Mouse (Mus musculus) heart, adult 18-20 months (tissue): ENCODE measurements at regions not wholly inside any gene's neighbourhood (a gene's known extent, or its start where the extent isn't known, plus 50 kb on each side); places are given as distances from the start of the nearest gene placed in this dataset.
"Not testable (repeated sequence)": the region's sequence is repeated elsewhere in the genome, so short reads cannot be mapped to it uniquely, and the experiment has no call there.

Experiments
- DNase-seq, 2 experiments: peaks; one replicate each; pipeline ENCODE4 v3.0.0; 2021 to 2022; ENCODE audit warnings: mixed read lengths in 1 of 2

GRCm38 (mm10) chr3:155662280-155662679 is 569.0 kb downstream of the Lrriq3 start:
- DNase-seq: no peak

DNA sequence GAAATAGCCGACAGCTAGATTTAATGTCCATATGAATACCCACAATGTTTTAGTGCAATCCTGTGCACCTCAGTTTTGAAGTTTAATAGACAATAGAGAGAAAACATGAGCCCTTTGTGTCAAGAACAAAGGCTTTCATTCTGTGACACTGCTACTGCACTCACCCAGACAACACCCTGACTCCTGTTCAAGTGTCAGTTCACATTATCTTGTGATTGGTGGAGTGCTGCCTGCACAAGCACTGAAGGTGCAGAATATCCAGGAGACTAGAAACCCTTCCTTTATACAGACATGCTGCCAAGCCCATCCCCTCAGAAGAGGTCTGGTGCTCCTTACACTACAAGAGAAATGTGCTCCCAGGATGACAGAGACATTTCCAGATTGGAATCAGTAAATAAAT is 579.3 kb downstream of the Lrriq3 start:
- no peak for DNase-seq

DNA sequence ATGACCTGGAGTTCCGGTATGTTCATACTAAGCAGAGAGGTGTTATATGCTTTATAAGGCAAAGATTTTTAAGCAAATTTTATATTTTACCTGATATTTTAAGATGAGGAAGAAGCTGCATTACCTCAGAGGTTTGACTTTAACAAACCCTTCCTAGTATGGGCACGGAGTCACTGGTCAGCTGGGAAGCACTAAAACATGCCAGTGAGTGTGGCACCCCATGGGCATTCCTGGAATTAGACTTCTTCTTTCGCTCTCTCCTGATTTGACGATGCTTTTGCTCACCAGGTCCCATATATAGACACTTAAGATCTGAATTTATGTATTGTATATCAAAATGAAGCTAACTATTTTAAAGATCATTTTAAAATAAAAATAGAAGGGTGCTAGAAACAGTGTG is 587.0 kb downstream of the Lrriq3 start:
- DNase-seq: no peak

GRCm38 (mm10) chr3:155682921-155683813 is 589.9 kb downstream of the Lrriq3 start:
- no peak for DNase-seq

GRCm38 (mm10) chr3:155688358-155688757 is 595.1 kb downstream of the Lrriq3 start:
- no peak for DNase-seq

DNA sequence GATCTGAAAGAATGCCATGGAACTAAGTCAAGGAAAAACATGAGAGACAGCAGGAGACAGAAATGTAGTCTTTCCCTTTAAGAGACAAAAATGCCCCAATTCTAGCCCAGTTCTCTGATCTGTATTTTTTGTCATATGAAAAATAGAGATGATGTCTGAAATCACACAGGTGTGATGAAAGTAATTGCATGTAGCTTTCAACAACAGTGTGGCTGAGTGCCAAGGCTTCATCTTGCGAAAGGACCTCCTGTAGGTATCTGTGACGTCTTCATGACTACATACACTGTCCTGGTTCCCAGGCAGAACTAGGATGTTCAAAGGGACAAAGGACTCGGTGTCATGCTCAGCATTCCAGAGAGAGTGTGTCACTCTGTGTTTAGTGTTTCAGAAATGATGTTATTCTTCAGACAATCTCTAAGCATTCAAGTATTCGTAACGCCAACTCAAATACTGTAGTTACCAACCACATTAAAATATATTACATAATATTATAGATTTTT is 629.8 kb downstream of the Lrriq3 start:
- DNase-seq: no peak

GRCm38 (mm10) chr3:155742421-155742820 is 649.2 kb downstream of the Lrriq3 start:
- no peak for DNase-seq

DNA sequence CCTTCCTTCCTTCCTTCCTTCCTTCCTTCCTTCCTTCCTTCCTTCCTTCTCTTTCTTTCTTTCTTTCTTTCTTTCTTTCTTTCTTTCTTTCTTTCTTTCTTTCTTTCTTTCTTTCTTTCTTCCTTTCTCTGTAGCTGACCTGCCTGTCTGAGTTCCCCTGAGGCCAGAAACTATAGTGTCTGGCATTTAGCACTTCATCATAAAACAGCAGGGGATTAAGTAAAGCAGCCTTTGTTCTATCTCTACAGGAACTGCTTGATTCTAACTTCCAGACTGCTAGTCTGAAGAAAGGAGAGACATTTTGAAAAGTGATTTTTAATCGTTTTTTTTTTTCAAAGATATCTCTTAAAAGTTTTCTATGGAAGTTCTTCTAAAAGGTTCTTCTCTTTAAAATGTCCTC is 653.4 kb downstream of the Lrriq3 start:
- not testable (repeated sequence) for DNase-seq

DNA sequence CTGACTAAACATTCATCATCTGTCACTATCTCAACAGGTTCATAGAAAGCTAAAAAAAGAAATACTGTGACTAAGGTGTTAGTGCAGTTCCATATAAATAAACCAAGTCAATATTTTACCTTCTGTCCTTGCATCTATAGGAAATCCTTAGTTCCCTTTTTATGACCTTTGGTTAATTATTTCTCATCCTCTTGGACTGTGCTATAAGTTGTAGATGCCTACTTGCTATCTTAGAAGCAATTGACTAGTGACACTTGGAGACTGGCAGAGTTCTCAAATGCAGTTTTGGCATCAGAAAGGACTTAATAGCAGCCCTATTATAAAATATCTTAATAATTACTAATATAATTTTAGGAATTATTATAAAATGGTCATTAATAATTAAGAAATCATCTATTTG is 654.3 kb downstream of the Lrriq3 start:
- DNase-seq: no peak

GRCm38 (mm10) chr3:155757285-155757684 is 664.1 kb downstream of the Lrriq3 start:
- no peak for DNase-seq

DNA sequence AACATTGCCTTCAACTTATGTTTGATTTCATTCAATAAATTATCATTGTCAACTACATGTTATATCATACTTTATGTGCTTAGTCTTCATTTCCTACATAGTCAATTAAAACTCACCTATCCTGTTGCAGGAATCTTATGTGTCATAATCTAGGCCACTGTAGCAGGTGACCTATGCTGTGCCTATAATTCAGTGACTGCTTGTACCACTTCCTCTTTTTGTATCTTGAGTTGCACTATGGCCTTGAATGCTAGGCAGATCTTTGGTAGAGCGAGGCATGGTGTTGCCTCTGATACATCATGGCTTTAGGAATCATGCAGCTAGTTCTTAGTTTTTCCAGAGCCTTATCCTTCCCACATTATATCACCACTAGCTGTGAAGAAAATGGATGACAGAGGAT is 682.8 kb downstream of the Lrriq3 start:
- no peak for DNase-seq

GRCm38 (mm10) chr3:155777025-155777424 is 683.8 kb downstream of the Lrriq3 start:
- no peak for DNase-seq

DNA sequence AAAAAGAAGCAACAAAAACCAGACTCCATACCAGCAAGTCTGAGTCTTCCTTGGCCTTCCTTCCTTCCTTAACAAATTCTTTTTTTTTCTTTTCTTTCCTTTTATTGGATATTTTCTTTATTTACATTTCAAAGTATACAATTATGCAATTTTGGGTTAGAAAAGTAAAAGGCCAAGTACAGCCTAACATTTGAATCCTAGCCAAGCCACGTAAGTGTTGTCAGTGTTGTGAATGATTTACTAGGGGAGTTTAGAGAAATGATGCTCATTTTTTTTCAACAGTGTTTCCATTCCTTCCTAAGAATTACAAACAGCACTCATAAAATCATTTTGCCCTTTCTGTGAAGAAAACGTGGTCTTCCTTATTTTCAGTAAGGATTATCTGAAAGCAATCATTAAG is 722.5 kb downstream of the Lrriq3 start:
- DNase-seq: no peak

GRCm38 (mm10) chr3:155824863-155825262 is 731.6 kb downstream of the Lrriq3 start:
- DNase-seq: no peak

DNA sequence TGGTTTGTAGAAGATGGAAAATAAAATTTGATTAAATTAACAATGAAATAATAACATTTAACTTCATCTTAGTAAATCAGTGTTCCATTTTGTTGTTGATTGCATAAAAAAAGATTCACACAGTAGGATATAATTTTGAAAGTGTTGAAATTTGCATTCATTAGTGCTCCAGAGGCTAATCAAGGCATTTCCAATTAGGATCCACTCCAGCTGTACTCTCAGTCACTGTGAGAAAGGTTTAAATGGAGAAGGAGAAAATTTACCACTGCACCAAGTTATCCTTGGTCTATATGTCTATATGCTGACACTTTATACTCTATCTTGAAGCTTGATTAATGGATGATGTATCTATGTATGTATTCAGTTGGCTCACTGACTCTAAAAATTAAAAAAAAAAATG is 695.3 kb upstream of the Negr1 start:
- DNase-seq: no peak

GRCm38 (mm10) chr3:155875696-155876095 is 685.9 kb upstream of the Negr1 start:
- DNase-seq: no peak

DNA sequence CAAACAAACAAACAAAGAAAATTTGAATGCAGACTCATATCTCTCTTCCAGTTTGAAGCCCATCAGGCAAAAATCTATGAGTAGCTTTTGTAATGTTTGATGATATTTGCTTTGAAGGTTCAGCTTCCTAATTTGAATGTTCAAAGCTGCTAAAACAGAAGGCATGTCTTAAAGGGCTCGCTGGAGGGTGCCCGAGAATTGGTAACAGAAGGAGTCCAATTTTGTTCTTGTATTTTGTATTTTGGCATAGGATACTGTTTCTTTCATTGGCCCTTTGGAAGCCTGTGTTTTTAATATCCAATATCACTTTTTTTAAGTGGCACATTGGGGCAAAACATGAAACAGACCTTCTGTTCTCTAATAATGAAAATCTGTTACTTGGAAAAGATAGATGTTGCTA is 683.2 kb upstream of the Negr1 start:
- no peak for DNase-seq

- DNase-seq: no peak
Observed at GRCm38 (mm10) chr3:155880722-155881121, 680.9 kb upstream of the Negr1 start.

- no peak for DNase-seq
Observed at GRCm38 (mm10) chr3:155915981-155916380, 645.6 kb upstream of the Negr1 start.

DNA sequence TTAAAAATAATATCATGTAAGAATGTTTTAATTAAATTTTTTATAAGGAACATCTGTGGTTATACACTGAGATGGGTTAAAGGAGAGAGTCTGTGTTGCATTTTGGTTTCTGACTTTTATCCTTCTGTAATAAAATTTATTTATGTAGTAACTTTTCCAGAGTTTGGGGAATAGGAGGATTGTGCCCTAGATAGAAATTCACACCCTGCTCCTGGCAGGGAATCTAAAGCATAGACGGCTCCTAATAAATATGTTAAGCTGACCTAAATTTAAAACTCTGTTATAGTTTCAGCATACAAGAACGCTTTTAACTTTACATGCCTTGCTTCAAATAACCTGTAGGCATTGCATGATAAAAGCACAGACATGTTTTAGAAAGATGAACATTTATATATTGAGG is 618.7 kb upstream of the Negr1 start:
- no peak for DNase-seq

- no peak for DNase-seq
Observed at GRCm38 (mm10) chr3:155944042-155944735, 617.4 kb upstream of the Negr1 start.

GRCm38 (mm10) chr3:155945188-155945587 is 616.4 kb upstream of the Negr1 start:
- no peak for DNase-seq

GRCm38 (mm10) chr3:155962496-155962895 is 599.1 kb upstream of the Negr1 start:
- not testable (repeated sequence) for DNase-seq

- DNase-seq: no peak
Observed at GRCm38 (mm10) chr3:155979636-155980035, 582.0 kb upstream of the Negr1 start.
